Mouse (Mus musculus) mouse trophoblast stem cell (cell line): ENCODE data around the gene Dpy19l3.

Experiments
- in situ Hi-C, 2 experiments: fragments of 300-500 bp; cut with MseI, MboI; formaldehyde crosslinking; loops; 2 replicates in 1 of 2; 3 replicates in 1 of 2; pipeline ENCODE4 v1.15.1; 2025

The Dpy19l3 gene

GRCm38 (mm10) chr7:35750873-35751272 is 3.4 kb downstream of the Dpy19l3 start:
- in situ Hi-C loops = no loop called here

- in situ Hi-C loops = loop anchor here in 1 of 2 experiments (10.0 kb wide), 1 partner anchor 93 kb away; no protein-coding TSS in a partner anchor
These were observed 6.8 kb downstream of the Dpy19l3 start for GRCm38 (mm10) chr7:35747397-35747964.

GRCm38 (mm10) chr7:35746686-35747396 is 7.4 kb downstream of the Dpy19l3 start:
- in situ Hi-C loops = loop anchor here in 1 of 2 experiments (10.0 kb wide), 1 partner anchor 92 kb away; no protein-coding TSS in a partner anchor

- in situ Hi-C loops = loop anchor here in 1 of 2 experiments (10.0 kb wide), 1 partner anchor 90 kb away; no protein-coding TSS in a partner anchor
These were observed 9.0 kb downstream of the Dpy19l3 start for GRCm38 (mm10) chr7:35745281-35745702.

GRCm38 (mm10) chr7:35744771-35745170 is 9.5 kb downstream of the Dpy19l3 start:
- in situ Hi-C loops = loop anchor here in 1 of 2 experiments (5.0 to 10.0 kb wide), 2 partner anchors 57 to 90 kb away; no protein-coding TSS in a partner anchor

- in situ Hi-C loops = loop anchor here in 1 of 2 experiments (5.0 to 10.0 kb wide), 2 partner anchors 55 to 88 kb away; no protein-coding TSS in a partner anchor
These were observed 11.9 kb downstream of the Dpy19l3 start for GRCm38 (mm10) chr7:35742310-35742709.

- in situ Hi-C loops = loop anchor here in 1 of 2 experiments (5.0 to 10.0 kb wide), 2 partner anchors 55 to 87 kb away; no protein-coding TSS in a partner anchor
These were observed 12.4 kb downstream of the Dpy19l3 start for GRCm38 (mm10) chr7:35741858-35742257.

GRCm38 (mm10) chr7:35740489-35741230 is 13.6 kb downstream of the Dpy19l3 start:
- in situ Hi-C loops = loop anchor here in 1 of 2 experiments (5.0 to 10.0 kb wide), 2 partner anchors 53 to 86 kb away; no protein-coding TSS in a partner anchor

- in situ Hi-C loops = loop anchor here in 1 of 2 experiments (10.0 kb wide), 1 partner anchor 54 kb away; no protein-coding TSS in a partner anchor
These were observed 15.4 kb downstream of the Dpy19l3 start for GRCm38 (mm10) chr7:35738871-35739270.

- in situ Hi-C loops = loop anchor here in 1 of 2 experiments (10.0 kb wide), 1 partner anchor 49 kb away; no protein-coding TSS in a partner anchor
These were observed 20.8 kb downstream of the Dpy19l3 start for GRCm38 (mm10) chr7:35733313-35734050.

GRCm38 (mm10) chr7:35732585-35733059 is 21.6 kb downstream of the Dpy19l3 start:
- in situ Hi-C loops = loop anchor here in 1 of 2 experiments (10.0 kb wide), 1 partner anchor 48 kb away; no protein-coding TSS in a partner anchor

GRCm38 (mm10) chr7:35729621-35730031 is 24.6 kb downstream of the Dpy19l3 start:
- in situ Hi-C loops = loop anchor here in 1 of 2 experiments (10.0 kb wide), 1 partner anchor 45 kb away; no protein-coding TSS in a partner anchor

- in situ Hi-C loops = no loop called here
These were observed 25.9 kb downstream of the Dpy19l3 start for GRCm38 (mm10) chr7:35728376-35728775.

GRCm38 (mm10) chr7:35723035-35723434 is 31.2 kb downstream of the Dpy19l3 start:
- in situ Hi-C loops = no loop called here

- in situ Hi-C loops = no loop called here
These were observed 35.7 kb downstream of the Dpy19l3 start for GRCm38 (mm10) chr7:35718421-35719178.

GRCm38 (mm10) chr7:35710366-35710765 is 43.9 kb downstream of the Dpy19l3 start:
- in situ Hi-C loops = no loop called here

- in situ Hi-C loops = no loop called here
These were observed 46.2 kb downstream of the Dpy19l3 start for GRCm38 (mm10) chr7:35708101-35708500.

GRCm38 (mm10) chr7:35699005-35699404 is 55.2 kb downstream of the Dpy19l3 start:
- in situ Hi-C loops = no loop called here

- in situ Hi-C loops = no loop called here
These were observed 56.2 kb downstream of the Dpy19l3 start for GRCm38 (mm10) chr7:35698073-35698472.

GRCm38 (mm10) chr7:35692641-35693040 is 61.6 kb downstream of the Dpy19l3 start:
- in situ Hi-C loops = no loop called here
